Mouse (Mus musculus) heart, embryonic 14.5 days (tissue): ENCODE measurements around the gene Ehd2. TPM values are rescaled to one million over a fixed set of nuclear protein-coding genes. Genes with fewer than 3 reads are reported as not detected.
"Not testable (repeated sequence)": the region's sequence is repeated elsewhere in the genome, so short reads cannot be mapped to it uniquely, and the experiment has no call there.

Source experiments
- ATAC-seq: fragments of 200-750 bp; cut with Nextera tagmentation; 2 replicates; pipeline ENCODE4 v1.8.0; 2017; ENCODE audit warnings: low read depth, moderate TSS enrichment; ENCODE audit not compliant: insufficient number of reproducible peaks, insufficient read depth, low FRiP score
- H3K27ac ChIP-seq, 2 experiments: fragments of 200-500 bp in 1 of 2; fragments of 300-500 bp in 1 of 2; sonication (generic) in 1 of 2; replicated peaks in 1 of 2; 2 replicates each; pipeline ENCODE4 v1.5.1; 2012 to 2014; ENCODE audit warnings: low read depth in 2 of 2, low read length in 2 of 2, control low read depth in 1 of 2, mild to moderate bottlenecking in 1 of 2, mixed read lengths in 1 of 2; ENCODE audit not compliant: control insufficient read depth in 1 of 2, insufficient read depth in 1 of 2
- H3K27me3 ChIP-seq: fragments of 300-500 bp; sonication (generic); 2 replicates; pipeline ENCODE4 v1.6.1; 2014; ENCODE audit warnings: mild to moderate bottlenecking, low read length, control low read depth; ENCODE audit not compliant: control insufficient read depth, insufficient read depth
- H3K36me3 ChIP-seq: fragments of 300-500 bp; sonication (generic); 2 replicates; pipeline ENCODE4 v1.6.1; 2014; ENCODE audit warnings: mild to moderate bottlenecking, control low read depth, low read length, mixed read lengths; ENCODE audit not compliant: control insufficient read depth, insufficient read depth
- H3K4me1 ChIP-seq, 2 experiments: fragments of 200-500 bp in 1 of 2; fragments of 300-500 bp in 1 of 2; sonication (generic) in 1 of 2; 2 replicates each; pipeline ENCODE4 v1.6.1; 2012 to 2014; ENCODE audit warnings: low read length in 2 of 2, control low read depth in 1 of 2, mixed read lengths in 1 of 2; ENCODE audit not compliant: control insufficient read depth in 2 of 2, insufficient read depth in 2 of 2
- H3K4me2 ChIP-seq: fragments of 300-500 bp; sonication (generic); 2 replicates; pipeline ENCODE4 v1.6.1; 2014; ENCODE audit warnings: mild to moderate bottlenecking, low read length
- H3K4me3 ChIP-seq, 2 experiments: fragments of 200-500 bp in 1 of 2; fragments of 300-500 bp in 1 of 2; sonication (generic) in 1 of 2; 2 replicates each; pipeline ENCODE4 v1.5.1; 2012 to 2014; ENCODE audit warnings: low read length in 2 of 2, mild to moderate bottlenecking in 2 of 2, control low read depth in 1 of 2, low read depth in 1 of 2, moderate library complexity in 1 of 2; ENCODE audit not compliant: control insufficient read depth in 1 of 2, insufficient read depth in 1 of 2
- H3K9ac ChIP-seq: fragments of 300-500 bp; sonication (generic); 2 replicates; pipeline ENCODE4 v1.6.1; 2014; ENCODE audit warnings: mild to moderate bottlenecking, low read length
- H3K9me3 ChIP-seq: fragments of 300-500 bp; sonication (generic); 2 replicates; pipeline ENCODE4 v1.6.1; 2016; ENCODE audit warnings: low read length, control low read depth; ENCODE audit not compliant: control insufficient read depth
- WGBS: fragments of 180-500 bp; shearing (Covaris S2); extraction: QIAGEN DNeasy Blood & Tissue Kit; methylation state at CpG from one replicate; pipeline ENCODE4 v1.1.7; 2014; 5-methylcytosine and 5-hydroxymethylcytosine counted together
- polyA plus RNA-seq: library from polyadenylated mRNA; unstranded; fragments of >200 nt; fragmentation: Nextera tagmentation; extraction: Ambion mirVana; gene quantifications from 2 replicates; pipeline ENCODE4 v1.2.1, GENCODE M21; 2014

The Ehd2 gene
- polyA plus RNA-seq, 1 experiment from 2014 or later, result 37.4 TPM

- no peak overlapping the region for H3K27ac ChIP-seq
- 85% methylated on average over 4 of the region's 4 CpGs for WGBS
- no peak for ATAC-seq
- no peaks in the 10 kb centered on the region for H3K27me3 ChIP-seq
- H3K4me2 ChIP-seq, result no peak overlapping the region
- no peak overlapping the region for H3K9ac ChIP-seq
- H3K4me3 ChIP-seq, result no peak overlapping the region
- H3K4me1 ChIP-seq, result peaks cover 11 to 22% of the 10 kb centered on the region in 2 experiments
- no peaks in the 10 kb centered on the region for H3K9me3 ChIP-seq
- H3K36me3 ChIP-seq, result peaks cover 45% of the 10 kb centered on the region
Measured at GRCm38 (mm10) chr7:15916996-15917395, 50.4 kb downstream of the Ehd2 start.

- Histone ChIP-seq H3K4me3 (no peak overlapping the region), H3K9ac (no peak overlapping the region), H3K9me3 (no peaks in the 10 kb centered on the region), H3K36me3 (peaks cover 45% of the 10 kb centered on the region), H3K4me1 (peaks cover 10 to 18% of the 10 kb centered on the region in 2 experiments), H3K27me3 (no peaks in the 10 kb centered on the region), H3K4me2 (no peak overlapping the region), H3K27ac (no peak overlapping the region)
- ATAC-seq, result no peak
- 79% methylated on average over 3 of the region's 3 CpGs for WGBS
Measured at GRCm38 (mm10) chr7:15916134-15916723, 51.1 kb downstream of the Ehd2 start.

- not testable (repeated sequence) for H3K4me2 ChIP-seq, H3K27me3 ChIP-seq, H3K9me3 ChIP-seq, H3K9ac ChIP-seq, ATAC-seq, H3K27ac ChIP-seq, H3K4me3 ChIP-seq
- Histone ChIP-seq H3K4me1 (peaks cover 5 to 13% of the 10 kb centered on the region in 2 experiments), H3K36me3 (peaks cover 45% of the 10 kb centered on the region)
- 94% methylated on average over 4 of the region's 4 CpGs for WGBS
Measured at GRCm38 (mm10) chr7:15915695-15916094, 51.7 kb downstream of the Ehd2 start.

- Histone ChIP-seq H3K36me3 (peaks cover 36% of the 10 kb centered on the region), H3K27ac (no peak overlapping the region), H3K4me2 (no peak overlapping the region), H3K4me1 (peaks cover 0 to 4% of the 10 kb centered on the region in 2 experiments; a peak in 2 of 4 replicates), H3K27me3 (no peaks in the 10 kb centered on the region), H3K9me3 (no peaks in the 10 kb centered on the region), H3K9ac (no peak overlapping the region), H3K4me3 (no peak overlapping the region)
- ATAC-seq, result no peak
- WGBS, result 87% methylated on average over 2 of the region's 2 CpGs
Measured at GRCm38 (mm10) chr7:15914751-15915150, 52.6 kb downstream of the Ehd2 start.

GRCm38 (mm10) chr7:15914252-15914651 lies 53.1 kb downstream of the Ehd2 start:
- Histone ChIP-seq H3K4me3 (no peak overlapping the region), H3K9me3 (no peaks in the 10 kb centered on the region), H3K9ac (no peak overlapping the region), H3K27ac (no peak overlapping the region), H3K36me3 (peaks cover 31% of the 10 kb centered on the region), H3K4me1 (peaks cover 0 to 4% of the 10 kb centered on the region in 2 experiments; a peak in 1 of 4 replicates), H3K27me3 (no peaks in the 10 kb centered on the region), H3K4me2 (no peak overlapping the region)
- ATAC-seq, result no peak
- WGBS, result 31% methylated on average over 2 of the region's 2 CpGs

- peak; percentile 26; the same call in 1 of the 2 replicates for ATAC-seq
- Histone ChIP-seq H3K9me3 (no peaks in the 10 kb centered on the region), H3K36me3 (peaks cover 12% of the 10 kb centered on the region), H3K27ac (no peak overlapping the region), H3K4me1 (peaks cover 0 to 4% of the 10 kb centered on the region in 2 experiments; a peak in 1 of 4 replicates), H3K9ac (no peak overlapping the region), H3K4me2 (no peak overlapping the region), H3K4me3 (no peak overlapping the region), H3K27me3 (no peaks in the 10 kb centered on the region)
- WGBS, result 1% methylated on average over 4 of the region's 4 CpGs
Measured at GRCm38 (mm10) chr7:15912183-15912582, 55.2 kb downstream of the Ehd2 start.

GRCm38 (mm10) chr7:15910521-15910920 lies 56.8 kb downstream of the Ehd2 start:
- Histone ChIP-seq H3K9me3 (no peaks in the 10 kb centered on the region), H3K4me3 (no peak overlapping the region), H3K4me1 (peaks cover 0 to 4% of the 10 kb centered on the region in 2 experiments; a peak in 1 of 4 replicates), H3K9ac (no peak overlapping the region), H3K27ac (no peak overlapping the region), H3K4me2 (no peak overlapping the region), H3K36me3 (no peaks in the 10 kb centered on the region), H3K27me3 (no peaks in the 10 kb centered on the region)
- no peak for ATAC-seq
- WGBS, result 67% methylated on average over 5 of the region's 5 CpGs
